Mouse (Mus musculus) hindbrain, embryonic 12.5 days (tissue): ENCODE results near the gene Crlf2. TPM values are rescaled to one million over a fixed set of nuclear protein-coding genes. Genes with fewer than 3 reads are reported as not detected.

Experiments used
- ATAC-seq: fragments of 200-750 bp; cut with Nextera tagmentation; 2 replicates; pipeline ENCODE4 v1.8.0; 2017; ENCODE audit warnings: moderate TSS enrichment; ENCODE audit not compliant: low FRiP score
- H3K27ac ChIP-seq: fragments of 300-500 bp; sonication (generic); 2 replicates; pipeline ENCODE4 v1.5.1; 2016; ENCODE audit warnings: mild to moderate bottlenecking
- H3K27me3 ChIP-seq: fragments of 300-500 bp; sonication (generic); 2 replicates; pipeline ENCODE4 v1.6.1; 2016; ENCODE audit warnings: mild to moderate bottlenecking
- H3K36me3 ChIP-seq: fragments of 300-500 bp; sonication (generic); 2 replicates; pipeline ENCODE4 v1.6.1; 2016; ENCODE audit warnings: mild to moderate bottlenecking
- H3K4me1 ChIP-seq: fragments of 300-500 bp; sonication (generic); 2 replicates; pipeline ENCODE4 v1.6.1; 2016
- H3K4me2 ChIP-seq: fragments of 300-500 bp; sonication (generic); replicated peaks from 2 replicates; pipeline ENCODE4 v1.6.1; 2016; ENCODE audit warnings: mild to moderate bottlenecking
- H3K4me3 ChIP-seq: fragments of 300-500 bp; sonication (generic); 2 replicates; pipeline ENCODE4 v1.5.1; 2016; ENCODE audit warnings: mild to moderate bottlenecking
- H3K9ac ChIP-seq: fragments of 300-500 bp; sonication (generic); 2 replicates; pipeline ENCODE4 v1.6.1; 2016; ENCODE audit warnings: mild to moderate bottlenecking, moderate library complexity
- H3K9me3 ChIP-seq: fragments of 300-500 bp; sonication (generic); replicated peaks from 2 replicates; pipeline ENCODE4 v1.6.1; 2016; ENCODE audit warnings: mild to moderate bottlenecking
- WGBS: fragments of 180-500 bp; shearing (Covaris S2); methylation state at CpG from one replicate; pipeline ENCODE4 v1.1.7; 2016; 5-methylcytosine and 5-hydroxymethylcytosine counted together
- polyA plus RNA-seq: library from polyadenylated mRNA; unstranded; fragments of >200 nt; fragmentation: Nextera tagmentation; extraction: Ambion mirVana; gene quantifications from 2 replicates; pipeline ENCODE4 v1.2.1, GENCODE M21; 2016

Crlf2 gene
- polyA plus RNA-seq, 1 experiment from 2014 or later = 9.0 TPM

DNA sequence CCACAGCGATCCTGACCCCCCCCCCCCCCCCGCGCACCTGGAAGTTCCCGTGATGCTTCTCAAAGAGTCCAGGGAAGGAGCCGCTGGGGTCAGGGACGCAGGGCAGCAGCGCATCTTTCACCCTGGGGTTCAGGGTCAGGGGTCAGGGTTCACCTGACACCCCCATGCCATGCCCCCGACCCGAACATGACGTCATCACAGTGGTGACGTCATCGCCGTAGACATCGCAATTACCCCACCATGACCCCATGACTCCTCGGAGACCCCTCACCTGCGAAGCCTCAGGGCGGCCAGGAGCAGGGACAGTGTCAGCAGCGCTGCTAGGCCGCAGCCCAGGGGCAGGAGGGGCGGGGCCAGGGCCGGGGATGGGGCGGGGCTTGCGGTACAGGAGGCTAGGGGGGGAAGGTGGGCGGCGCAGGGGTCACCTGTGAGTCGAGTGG is 3.5 kb downstream of the Crlf2 start:
- Histone ChIP-seq H3K36me3 (peaks cover 41% of the 10 kb centered on the region), H3K4me2 (no peak overlapping the region), H3K9ac (no peak overlapping the region), H3K9me3 (peaks cover 66% of the 10 kb centered on the region), H3K4me1 (no peaks in the 10 kb centered on the region), H3K27me3 (no peaks in the 10 kb centered on the region), H3K4me3 (no peak overlapping the region), H3K27ac (no peak overlapping the region)
- no peak for ATAC-seq
- 77% methylated on average over 24 of the region's 26 CpGs for WGBS

DNA sequence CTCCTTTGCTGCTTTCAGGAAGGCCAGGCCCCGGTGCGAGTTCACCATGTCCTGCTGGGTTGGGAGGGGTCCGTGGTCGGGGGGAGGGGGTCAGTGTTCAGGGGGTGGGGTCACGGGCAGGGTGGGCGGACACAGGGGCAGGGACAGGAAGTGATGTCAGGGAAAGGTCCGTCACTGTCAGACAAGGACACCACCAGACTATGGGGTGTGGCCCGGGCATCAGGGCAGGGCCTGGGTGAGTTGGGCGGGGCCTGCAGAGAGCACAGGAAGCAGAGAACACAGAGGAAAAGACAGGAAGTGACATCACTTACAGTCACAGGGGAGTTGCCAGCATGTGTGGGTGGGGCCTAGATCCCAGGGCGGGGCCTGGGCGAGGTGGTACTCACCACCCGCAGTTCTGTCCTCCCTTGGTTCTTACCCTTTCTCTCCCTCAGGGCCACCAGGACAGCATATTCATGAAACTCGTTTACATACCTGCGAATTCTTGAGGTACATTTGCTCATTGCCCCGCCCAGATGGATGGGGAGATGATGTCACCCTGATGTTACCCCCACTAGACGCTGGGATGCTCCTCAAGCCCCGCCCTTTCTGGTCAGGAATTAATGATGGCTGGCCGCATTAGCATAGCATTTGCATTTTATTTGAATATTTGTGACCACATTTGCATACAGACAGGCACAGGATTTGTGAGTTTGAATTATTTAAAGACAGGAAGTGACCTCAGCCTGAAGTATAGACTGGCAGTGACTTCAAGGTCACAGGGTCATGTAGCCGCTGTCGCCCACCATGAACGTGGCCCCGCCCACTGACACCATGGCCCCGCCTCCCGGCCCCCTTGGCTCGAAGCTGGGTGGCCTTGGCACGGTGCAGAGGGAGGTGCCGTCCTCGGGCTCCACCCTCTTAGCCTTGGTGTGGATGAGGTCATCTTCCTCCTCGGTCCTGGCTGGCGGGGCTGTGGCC is 4.4 kb downstream of the Crlf2 start:
- ATAC-seq = no peak

DNA sequence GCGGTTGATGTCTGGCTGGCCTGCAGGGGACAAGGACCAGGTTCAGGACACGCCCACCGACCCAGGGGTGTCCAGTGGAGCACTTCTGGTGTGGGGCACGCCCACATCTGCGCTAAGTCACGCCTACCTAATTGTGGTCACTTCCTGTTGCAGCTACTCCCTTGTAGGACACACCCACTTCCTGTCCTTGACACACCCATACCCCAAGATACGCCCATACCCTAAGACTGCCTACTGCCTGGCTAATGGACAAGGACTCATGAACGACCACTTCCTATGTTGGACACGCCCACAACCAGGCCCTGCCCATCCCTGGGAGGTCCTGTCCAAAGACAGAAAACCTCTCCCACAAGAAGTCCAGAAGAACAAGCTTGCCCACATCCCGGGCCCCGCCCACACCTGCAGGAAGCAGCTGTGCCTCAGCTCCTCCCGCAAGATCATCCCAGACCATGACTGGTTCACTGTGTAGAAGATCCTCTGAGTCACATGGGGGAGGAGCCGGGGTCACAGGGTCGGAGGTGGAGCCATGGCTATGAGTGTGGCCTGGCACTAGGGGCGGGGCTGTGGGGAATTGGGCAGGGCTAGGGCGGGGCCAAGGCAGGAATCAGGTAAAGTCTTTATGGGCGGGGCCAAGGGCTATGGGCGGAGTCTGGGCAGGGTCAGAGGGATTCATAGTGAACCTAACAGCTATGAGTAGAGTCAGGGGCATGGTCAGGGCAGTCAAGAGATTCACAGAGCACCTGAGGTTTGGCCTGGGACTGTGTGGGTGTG is 5.4 kb downstream of the Crlf2 start:
- H3K27ac ChIP-seq = no peak overlapping the region
- no peak overlapping the region for H3K9ac ChIP-seq
- no peak overlapping the region for H3K4me2 ChIP-seq
- peaks cover 71% of the 10 kb centered on the region for H3K9me3 ChIP-seq
- ATAC-seq = no peak
- H3K4me3 ChIP-seq = no peak overlapping the region
- 66% methylated on average over 18 of the region's 18 CpGs for WGBS
- no peaks in the 10 kb centered on the region for H3K4me1 ChIP-seq
- H3K36me3 ChIP-seq = peaks cover 41% of the 10 kb centered on the region
- no peaks in the 10 kb centered on the region for H3K27me3 ChIP-seq

More for the DNA sequence above, 4.4 kb downstream of the Crlf2 start:
- Histone ChIP-seq H3K27ac (no peak overlapping the region), H3K27me3 (no peaks in the 10 kb centered on the region), H3K36me3 (peaks cover 41% of the 10 kb centered on the region), H3K9ac (no peak overlapping the region), H3K4me3 (no peak overlapping the region), H3K4me1 (no peaks in the 10 kb centered on the region), H3K4me2 (no peak overlapping the region), H3K9me3 (peaks cover 71% of the 10 kb centered on the region)
- 87% methylated on average over 29 of the region's 30 CpGs for WGBS

DNA sequence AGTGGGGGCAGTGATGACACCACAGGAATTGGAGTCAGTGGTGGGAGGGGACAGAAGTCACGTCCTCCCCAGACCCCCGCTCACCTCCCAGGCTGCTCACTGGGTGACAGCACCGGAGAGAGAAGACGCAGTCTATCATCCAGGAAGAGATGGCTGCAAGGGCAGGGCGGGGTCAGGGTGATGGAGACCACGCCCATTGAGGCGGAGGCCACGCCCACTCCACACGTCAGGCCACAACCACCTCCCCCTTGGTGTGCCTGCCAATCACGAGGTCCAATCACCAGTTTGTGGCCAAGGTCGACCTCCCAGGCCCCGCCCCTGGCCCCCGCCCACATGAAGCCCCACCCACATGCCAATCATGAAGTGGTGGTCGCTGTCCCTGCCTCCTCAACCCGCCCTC is 6.3 kb downstream of the Crlf2 start:
- no peak overlapping the region for H3K4me2 ChIP-seq
- WGBS = 78% methylated on average over 15 of the region's 15 CpGs
- ATAC-seq = no peak
- no peaks in the 10 kb centered on the region for H3K4me1 ChIP-seq
- H3K27me3 ChIP-seq = no peaks in the 10 kb centered on the region
- no peak overlapping the region for H3K9ac ChIP-seq
- peaks cover 41% of the 10 kb centered on the region for H3K36me3 ChIP-seq
- peaks cover 71% of the 10 kb centered on the region for H3K9me3 ChIP-seq
- H3K27ac ChIP-seq = no peak overlapping the region
- H3K4me3 ChIP-seq = no peak overlapping the region

DNA sequence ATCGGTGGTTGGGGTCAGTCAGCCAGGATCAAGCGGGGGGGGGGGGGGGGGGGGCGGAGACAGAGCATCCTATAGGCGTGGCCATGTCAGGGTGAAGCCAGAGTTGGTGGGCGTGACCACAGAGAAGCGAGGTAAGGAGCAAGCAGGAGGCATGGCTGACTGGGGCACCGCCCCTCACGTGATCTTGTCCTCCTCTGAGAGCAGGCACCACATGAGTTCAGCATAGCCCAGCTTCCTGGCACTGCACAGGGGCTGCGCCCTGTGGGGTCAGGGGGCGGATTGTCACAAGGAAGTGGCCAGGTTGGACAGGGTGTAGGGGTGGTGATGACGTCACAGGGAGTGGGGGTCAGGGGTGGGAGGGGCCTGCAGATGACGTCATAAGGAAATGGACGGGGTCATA is 6.7 kb downstream of the Crlf2 start:
- Histone ChIP-seq H3K4me1 (no peaks in the 10 kb centered on the region), H3K27ac (no peak overlapping the region), H3K36me3 (peaks cover 41% of the 10 kb centered on the region), H3K4me2 (no peak overlapping the region), H3K9me3 (peaks cover 71% of the 10 kb centered on the region), H3K9ac (no peak overlapping the region), H3K27me3 (no peaks in the 10 kb centered on the region), H3K4me3 (no peak overlapping the region)
- 87% methylated on average over 10 of the region's 13 CpGs for WGBS
- ATAC-seq = no peak

DNA sequence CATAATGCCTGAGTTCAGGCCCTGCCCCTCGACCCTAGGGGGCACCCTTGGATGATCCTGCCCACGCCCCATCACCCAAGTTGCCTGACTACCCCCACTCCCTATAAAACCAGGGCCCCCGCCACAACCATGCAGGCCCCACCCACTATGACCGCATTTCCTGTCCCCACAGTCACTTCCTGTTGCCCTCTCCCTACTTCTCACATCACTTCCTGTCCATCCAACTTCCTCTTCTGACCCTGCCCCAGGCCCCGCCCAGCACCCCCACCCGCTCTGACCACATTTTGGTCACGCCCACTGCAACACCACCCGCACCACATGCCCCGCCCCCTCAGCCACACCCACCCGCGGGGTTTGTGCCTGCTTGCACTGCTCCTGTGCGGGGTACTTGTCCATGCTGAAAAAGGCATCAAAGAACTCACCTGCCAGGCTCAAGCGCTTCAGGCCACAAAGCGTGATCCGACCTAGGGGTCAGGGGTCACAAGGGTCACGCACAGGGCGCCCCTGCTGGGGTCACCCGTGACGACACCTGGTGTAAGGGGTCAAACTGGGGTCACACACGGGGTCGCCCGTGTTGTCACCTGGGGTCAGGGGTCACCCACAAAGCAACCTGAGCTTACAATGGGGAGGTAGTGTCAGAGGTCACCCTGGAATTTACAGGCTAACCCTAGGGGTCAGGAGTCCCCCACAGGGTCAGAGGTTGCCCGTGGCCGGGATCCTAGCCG is 7.6 kb downstream of the Crlf2 start:
- peaks cover 65% of the 10 kb centered on the region for H3K9me3 ChIP-seq
- no peaks in the 10 kb centered on the region for H3K27me3 ChIP-seq
- peaks cover 40% of the 10 kb centered on the region for H3K36me3 ChIP-seq
- no peak overlapping the region for H3K4me3 ChIP-seq
- 90% methylated on average over 24 of the region's 25 CpGs for WGBS
- H3K27ac ChIP-seq = no peak overlapping the region
- H3K4me2 ChIP-seq = no peak overlapping the region
- H3K9ac ChIP-seq = no peak overlapping the region
- no peaks in the 10 kb centered on the region for H3K4me1 ChIP-seq
- ATAC-seq = no peak

DNA sequence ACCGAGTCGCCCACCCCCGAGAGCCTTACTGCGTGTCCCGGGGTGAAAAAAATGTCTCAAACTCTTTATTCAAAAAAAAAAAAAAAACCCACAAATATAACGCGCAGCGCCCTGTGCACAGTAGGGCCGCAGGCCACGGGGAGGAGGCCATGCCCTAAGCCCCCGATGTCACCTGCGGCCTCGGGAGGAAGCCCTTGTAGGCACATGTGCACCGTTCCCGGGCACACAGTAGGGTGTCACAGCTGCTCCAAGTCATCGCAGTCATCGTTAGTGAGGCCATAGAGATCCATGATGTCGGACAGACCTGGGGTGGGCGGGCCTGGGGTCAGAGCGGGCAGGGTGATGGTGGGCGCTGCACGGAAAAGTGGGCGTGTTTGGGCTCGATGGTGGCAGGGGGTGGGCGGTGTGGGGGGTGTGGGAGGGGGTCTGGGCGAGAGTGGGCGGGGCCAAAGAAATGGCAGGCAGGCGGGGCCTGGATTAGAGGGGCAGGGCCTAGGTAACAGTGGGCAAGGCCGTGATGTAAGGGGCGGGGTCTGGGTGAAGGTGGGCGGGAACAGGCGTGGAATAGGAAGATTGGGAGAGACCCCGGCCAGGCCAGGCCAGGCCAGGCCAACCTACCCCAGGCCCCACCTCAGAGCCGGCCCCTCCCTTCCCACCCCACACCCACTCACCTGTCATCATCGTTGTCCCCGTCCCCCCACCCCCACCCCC is 8.4 kb downstream of the Crlf2 start:
- no peak overlapping the region for H3K9ac ChIP-seq
- peaks cover 62% of the 10 kb centered on the region for H3K9me3 ChIP-seq
- no peak overlapping the region for H3K27ac ChIP-seq
- no peaks in the 10 kb centered on the region for H3K27me3 ChIP-seq
- H3K4me3 ChIP-seq = no peak overlapping the region
- WGBS = 91% methylated on average over 35 of the region's 36 CpGs
- peaks cover 32% of the 10 kb centered on the region for H3K36me3 ChIP-seq
- no peaks in the 10 kb centered on the region for H3K4me1 ChIP-seq
- H3K4me2 ChIP-seq = no peak overlapping the region
- no peak for ATAC-seq

DNA sequence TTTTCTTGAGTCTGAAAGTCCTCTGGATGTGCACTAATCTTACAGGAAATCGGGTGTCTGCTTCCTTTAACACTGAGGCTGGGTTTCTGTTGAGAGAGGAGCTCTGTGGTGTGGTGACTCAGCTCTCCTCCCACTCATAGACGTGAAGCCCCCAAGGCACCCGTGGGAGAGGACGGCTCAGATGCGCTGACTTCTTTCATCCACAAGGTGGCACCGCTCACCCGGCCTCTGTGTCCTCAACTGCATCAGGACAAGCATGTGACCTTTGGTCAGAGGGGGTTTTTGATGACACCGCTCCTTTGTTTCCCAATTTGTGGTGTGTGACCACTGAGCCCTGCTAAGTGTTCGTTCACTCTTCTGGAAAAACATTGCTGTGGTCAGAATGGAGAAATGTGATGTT is 10.1 kb downstream of the Crlf2 start:
- Histone ChIP-seq H3K27ac (no peak overlapping the region), H3K4me3 (no peak overlapping the region), H3K9me3 (peaks cover 53% of the 10 kb centered on the region), H3K27me3 (no peaks in the 10 kb centered on the region), H3K36me3 (peaks cover 17% of the 10 kb centered on the region), H3K9ac (no peak overlapping the region), H3K4me2 (no peak overlapping the region), H3K4me1 (no peaks in the 10 kb centered on the region)
- no peak for ATAC-seq
- 74% methylated on average over 9 of the region's 9 CpGs for WGBS

DNA sequence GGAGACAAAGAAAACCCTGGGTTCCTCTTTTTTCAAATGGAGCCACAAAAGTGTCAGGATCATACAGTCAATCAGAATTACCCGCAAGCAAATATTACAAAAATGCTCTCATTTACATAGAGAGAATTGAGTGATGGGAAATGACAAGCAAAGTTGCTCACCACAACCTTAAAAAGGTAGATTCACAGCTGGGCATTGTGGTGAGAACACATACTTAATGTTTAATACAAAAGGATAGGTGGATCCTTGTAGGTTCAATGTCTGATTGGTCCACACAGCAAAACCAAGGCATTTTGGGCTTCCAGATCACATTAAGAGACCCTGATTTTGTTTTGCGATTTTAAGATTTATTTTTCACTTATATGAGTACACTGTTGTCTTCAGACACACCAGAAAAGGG is 11.7 kb downstream of the Crlf2 start:
- no peaks in the 10 kb centered on the region for H3K27me3 ChIP-seq
- H3K27ac ChIP-seq = no peak overlapping the region
- H3K4me2 ChIP-seq = no peak overlapping the region
- 70% methylated on average over 2 of the region's 2 CpGs for WGBS
- H3K4me3 ChIP-seq = no peak overlapping the region
- H3K9me3 ChIP-seq = peaks cover 37% of the 10 kb centered on the region
- H3K36me3 ChIP-seq = peaks cover 7% of the 10 kb centered on the region; the same call in 1 of the 2 replicates
- no peaks in the 10 kb centered on the region for H3K4me1 ChIP-seq
- no peak for ATAC-seq
- no peak overlapping the region for H3K9ac ChIP-seq

DNA sequence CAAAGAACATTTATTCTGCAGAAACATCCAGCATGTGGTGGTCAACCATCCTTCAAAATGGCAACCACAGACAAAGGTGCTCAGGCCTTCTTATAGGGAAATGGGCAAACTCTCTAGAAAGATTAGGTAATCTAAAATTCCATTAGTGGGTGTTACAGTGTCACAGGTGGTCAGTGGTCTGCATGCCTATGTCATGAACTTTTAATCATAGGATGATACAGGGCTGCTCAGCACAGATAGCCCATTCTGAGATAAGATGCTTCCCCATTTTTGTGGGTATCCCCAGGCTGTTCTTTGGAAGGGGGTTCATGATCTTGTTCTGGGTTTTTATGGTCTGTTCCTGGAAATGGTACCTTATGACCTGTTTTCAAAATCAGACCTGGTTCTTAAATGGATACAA is 49.1 kb downstream of the Crlf2 start:
- H3K4me3 ChIP-seq = no peak overlapping the region
- no peak for ATAC-seq
- H3K9me3 ChIP-seq = no peaks in the 10 kb centered on the region; the same call in 1 of the 2 replicates
- H3K36me3 ChIP-seq = no peaks in the 10 kb centered on the region
- H3K4me2 ChIP-seq = no peak overlapping the region
- no peak overlapping the region for H3K27ac ChIP-seq
- H3K27me3 ChIP-seq = no peaks in the 10 kb centered on the region
- no peaks in the 10 kb centered on the region for H3K4me1 ChIP-seq
- no peak overlapping the region for H3K9ac ChIP-seq

DNA sequence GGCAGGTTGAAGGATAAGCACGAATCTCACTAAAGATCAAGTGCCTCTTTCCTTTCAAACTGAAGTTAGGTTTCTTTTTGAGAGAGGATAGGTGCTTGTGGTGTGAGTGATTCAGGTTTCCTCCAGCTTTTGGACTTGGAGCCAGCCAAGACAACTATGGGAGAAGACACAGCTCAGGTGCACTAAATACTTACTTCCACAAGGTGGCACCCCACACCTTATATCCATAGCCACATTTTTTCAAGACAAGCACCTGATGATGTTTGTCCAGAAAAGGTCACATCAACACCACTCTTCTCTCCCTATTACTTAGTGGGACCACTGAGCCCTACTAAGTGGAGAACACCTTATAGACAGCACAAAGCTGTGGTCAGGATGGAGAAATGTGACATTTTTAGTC is 52.1 kb downstream of the Crlf2 start:
- no peaks in the 10 kb centered on the region for H3K4me1 ChIP-seq
- no peak overlapping the region for H3K4me2 ChIP-seq
- H3K9me3 ChIP-seq = peaks cover 9% of the 10 kb centered on the region
- 18% methylated on average over 1 of the region's 1 CpGs for WGBS
- H3K27ac ChIP-seq = no peak overlapping the region
- no peaks in the 10 kb centered on the region for H3K36me3 ChIP-seq
- no peak overlapping the region for H3K4me3 ChIP-seq
- no peaks in the 10 kb centered on the region for H3K27me3 ChIP-seq
- no peak for ATAC-seq
- no peak overlapping the region for H3K9ac ChIP-seq
